Mouse (Mus musculus): ENCODE measurements around the gene Tjp2. TPM values are rescaled to one million over a fixed set of nuclear protein-coding genes. Genes with fewer than 3 reads are reported as not detected.

The Tjp2 gene
- polyA plus RNA-seq, 1 experiment from 2014 or later: 18.3 TPM

DNA sequence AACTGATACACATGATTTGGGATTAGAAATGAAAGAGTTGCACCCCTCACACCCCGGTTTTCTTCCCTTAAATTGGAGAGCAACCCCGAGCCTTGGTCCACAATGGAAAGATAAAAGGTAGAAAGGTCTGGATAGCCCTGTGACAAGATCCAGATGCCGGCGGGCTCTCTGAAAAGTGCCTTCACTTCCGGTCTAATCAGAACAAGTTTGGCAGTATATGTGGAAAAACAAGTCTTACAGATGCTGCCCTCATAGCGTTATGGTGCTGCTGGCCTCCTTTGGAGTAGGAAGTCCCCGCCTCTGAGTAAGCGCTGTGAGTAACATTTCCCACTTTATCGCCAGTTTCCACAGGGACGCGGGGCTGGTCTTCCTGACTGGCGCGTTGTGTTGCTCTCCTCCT is 49.9 kb downstream of the Tjp2 start:
- H3K27me3 ChIP-seq (ENCODE audit: control insufficient read depth, insufficient read depth, low read length): no peaks in the 10 kb centered on the region
- no peak for TF ChIP-seq EP300 (optimal IDR thresholded peaks at IDR 0.05)
- TF ChIP-seq CTCF (IDR thresholded peaks at IDR 0.05; ENCODE audit: low read depth): no peak
- no peaks in the 10 kb centered on the region for H3K9me3 ChIP-seq (ENCODE audit: control insufficient read depth, low read length)
- no peaks in the 10 kb centered on the region for H3K36me3 ChIP-seq (ENCODE audit: control insufficient read depth, insufficient read depth, low read length)
- H3K4me2 ChIP-seq (replicated peaks; ENCODE audit: low read depth): peak overlapping the region; percentile 85
- WGBS: under 1% methylated on average over 13 of the region's 13 CpGs
- peak; percentile 56 for DNase-seq (ENCODE audit: low spot score)
- H3K27ac ChIP-seq (replicated peaks): peak overlapping the region; percentile 86
- peak; percentile 21; the same call in 1 of the 2 replicates for ATAC-seq (ENCODE audit: low FRiP score, low TSS enrichment)
- no peak overlapping the region for H3K9ac ChIP-seq (ENCODE audit: low read length)
- H3K4me1 ChIP-seq (replicated peaks; ENCODE audit: control insufficient read depth, insufficient read depth): no peaks in the 10 kb centered on the region
- peak overlapping the region; percentile 78 for H3K4me3 ChIP-seq (ENCODE audit: low read depth, low read length)

DNA sequence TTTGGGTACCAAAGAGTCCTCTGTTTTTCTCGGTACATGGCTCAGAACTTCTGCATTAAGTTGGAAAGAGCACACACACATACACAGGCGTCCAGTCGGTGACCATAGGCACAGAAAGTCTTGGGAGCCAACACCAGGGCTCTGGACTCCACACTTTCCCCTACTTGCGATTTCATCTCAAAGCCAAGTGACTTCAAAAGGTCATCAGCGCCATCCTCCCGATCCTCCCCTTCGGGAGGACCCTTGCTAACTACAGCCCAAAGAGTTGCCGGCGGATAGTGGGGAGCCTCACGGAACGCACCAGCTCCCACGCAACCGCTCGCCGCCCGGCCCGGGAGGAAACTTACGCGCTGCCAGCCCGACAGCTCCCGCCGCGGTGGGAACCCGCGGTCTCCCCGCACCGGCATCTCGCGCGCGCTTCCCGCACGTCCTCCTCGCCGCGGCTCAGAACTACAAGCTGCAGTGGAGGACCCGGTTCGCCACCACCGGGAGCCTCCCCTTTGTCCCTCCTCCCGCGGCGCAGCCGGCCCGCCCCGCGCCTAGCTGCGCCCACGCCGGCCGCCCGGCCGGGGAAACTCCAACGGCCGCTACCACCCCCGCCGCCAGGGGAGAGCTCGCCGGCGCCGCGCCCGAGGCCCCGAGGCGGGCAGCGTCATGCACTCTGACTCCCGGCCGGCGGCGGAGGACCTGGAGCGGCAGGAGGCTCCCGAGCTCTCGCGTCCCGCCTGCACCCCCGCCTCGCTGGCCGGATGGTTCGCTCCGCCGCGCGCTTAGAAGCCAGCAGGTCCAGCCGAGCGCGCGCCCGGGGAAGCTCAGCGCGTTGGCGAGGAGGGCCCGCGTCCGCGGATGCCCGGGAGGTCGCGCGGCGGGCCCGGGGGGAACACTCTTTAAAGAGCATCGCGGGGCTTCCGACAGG is 51.0 kb downstream of the Tjp2 start:
- H3K27me3 ChIP-seq (ENCODE audit: control insufficient read depth, insufficient read depth, low read length): no peaks in the 10 kb centered on the region
- no peaks in the 10 kb centered on the region for H3K36me3 ChIP-seq (ENCODE audit: control insufficient read depth, insufficient read depth, low read length)
- H3K9ac ChIP-seq (ENCODE audit: low read length): peak overlapping the region; percentile 79
- DNase-seq (ENCODE audit: low spot score) (peak; percentile 97), ATAC-seq (ENCODE audit: low FRiP score, low TSS enrichment) (peak; percentile 96)
- peak overlapping the region; percentile 78 for H3K4me3 ChIP-seq (ENCODE audit: low read depth, low read length)
- peak overlapping the region; percentile 85 for H3K4me2 ChIP-seq (replicated peaks; ENCODE audit: low read depth)
- no peaks in the 10 kb centered on the region for H3K9me3 ChIP-seq (ENCODE audit: control insufficient read depth, low read length)
- no peak for TF ChIP-seq EP300 (optimal IDR thresholded peaks at IDR 0.05)
- peak; percentile 45; the same call in 1 of the 2 replicates for TF ChIP-seq CTCF (IDR thresholded peaks at IDR 0.05; ENCODE audit: low read depth)
- H3K4me1 ChIP-seq (replicated peaks; ENCODE audit: control insufficient read depth, insufficient read depth): no peaks in the 10 kb centered on the region
- WGBS: under 1% methylated on average over 91 of the region's 103 CpGs
- H3K27ac ChIP-seq (replicated peaks): peak overlapping the region; percentile 86

DNA sequence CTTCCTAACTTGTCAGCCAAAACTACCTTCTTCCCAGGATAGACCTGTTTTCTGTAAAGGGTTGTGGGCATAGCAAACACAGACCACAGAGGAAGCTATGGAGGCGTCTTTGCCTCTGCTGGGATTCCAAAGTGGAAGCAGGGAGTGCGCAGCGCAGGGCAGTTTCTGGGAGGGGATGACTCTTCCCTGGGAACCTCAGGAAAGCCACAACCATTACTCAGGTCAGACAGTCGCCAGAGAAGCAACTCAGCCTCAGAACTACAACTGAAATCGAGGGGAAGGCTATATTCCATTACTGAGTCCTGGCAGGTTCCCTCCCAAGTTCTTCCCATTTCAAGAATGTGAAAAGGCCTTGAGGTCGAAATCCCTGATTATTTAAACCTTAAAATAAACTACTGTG is 51.8 kb downstream of the Tjp2 start:
- no peak overlapping the region for H3K27ac ChIP-seq (replicated peaks)
- H3K4me3 ChIP-seq (ENCODE audit: low read depth, low read length): no peak overlapping the region; the same call in 1 of the 2 replicates
- H3K36me3 ChIP-seq (ENCODE audit: control insufficient read depth, insufficient read depth, low read length): no peaks in the 10 kb centered on the region
- DNase-seq (ENCODE audit: low spot score) (no peak), ATAC-seq (ENCODE audit: low FRiP score, low TSS enrichment) (no peak)
- no peaks in the 10 kb centered on the region for H3K27me3 ChIP-seq (ENCODE audit: control insufficient read depth, insufficient read depth, low read length)
- no peaks in the 10 kb centered on the region for H3K9me3 ChIP-seq (ENCODE audit: control insufficient read depth, low read length)
- WGBS: 45% methylated on average over 6 of the region's 6 CpGs
- peak overlapping the region; percentile 85 for H3K4me2 ChIP-seq (replicated peaks; ENCODE audit: low read depth)
- H3K4me1 ChIP-seq (replicated peaks; ENCODE audit: control insufficient read depth, insufficient read depth): peaks cover 4% of the 10 kb centered on the region; the same call in 1 of the 2 replicates
- peak overlapping the region; percentile 79 for H3K9ac ChIP-seq (ENCODE audit: low read length)
- TF ChIP-seq CTCF (IDR thresholded peaks at IDR 0.05; ENCODE audit: low read depth) (no peak), EP300 (optimal IDR thresholded peaks at IDR 0.05) (no peak)

DNA sequence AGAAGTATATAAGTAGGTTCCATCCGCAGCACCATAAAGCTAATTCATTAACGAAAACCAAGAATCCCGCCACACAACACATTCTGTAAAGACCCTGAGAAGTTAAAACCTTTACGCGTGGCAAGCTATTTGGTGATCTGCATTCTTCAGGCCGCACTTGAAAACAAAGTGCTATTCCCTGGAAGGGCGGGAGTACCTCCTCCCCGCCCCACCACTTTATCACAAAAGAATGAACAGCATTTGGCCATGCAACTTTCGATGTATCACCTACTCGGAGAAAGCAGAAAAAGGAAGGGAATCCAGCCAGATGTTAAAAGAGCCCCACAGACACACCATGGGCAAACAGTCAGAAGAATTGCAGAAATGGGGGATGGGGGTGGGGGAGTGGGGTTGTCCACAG is 56.3 kb downstream of the Tjp2 start:
- WGBS: 66% methylated on average over 10 of the region's 10 CpGs
- no peak for DNase-seq (ENCODE audit: low spot score)
- no peak overlapping the region for H3K4me3 ChIP-seq (ENCODE audit: low read depth, low read length)
- peaks cover 10% of the 10 kb centered on the region; the same call in 1 of the 2 replicates for H3K4me1 ChIP-seq (replicated peaks; ENCODE audit: control insufficient read depth, insufficient read depth)
- H3K9me3 ChIP-seq (ENCODE audit: control insufficient read depth, low read length): no peaks in the 10 kb centered on the region
- no peaks in the 10 kb centered on the region for H3K27me3 ChIP-seq (ENCODE audit: control insufficient read depth, insufficient read depth, low read length)
- no peak overlapping the region for H3K9ac ChIP-seq (ENCODE audit: low read length)
- peak overlapping the region; percentile 69; the same call in 1 of the 2 replicates for H3K27ac ChIP-seq (replicated peaks)
- H3K36me3 ChIP-seq (ENCODE audit: control insufficient read depth, insufficient read depth, low read length): no peaks in the 10 kb centered on the region
- H3K4me2 ChIP-seq (replicated peaks; ENCODE audit: low read depth): no peak overlapping the region
- TF ChIP-seq CTCF (IDR thresholded peaks at IDR 0.05; ENCODE audit: low read depth) (no peak), EP300 (optimal IDR thresholded peaks at IDR 0.05) (no peak)
- no peak for ATAC-seq (ENCODE audit: low FRiP score, low TSS enrichment)

DNA sequence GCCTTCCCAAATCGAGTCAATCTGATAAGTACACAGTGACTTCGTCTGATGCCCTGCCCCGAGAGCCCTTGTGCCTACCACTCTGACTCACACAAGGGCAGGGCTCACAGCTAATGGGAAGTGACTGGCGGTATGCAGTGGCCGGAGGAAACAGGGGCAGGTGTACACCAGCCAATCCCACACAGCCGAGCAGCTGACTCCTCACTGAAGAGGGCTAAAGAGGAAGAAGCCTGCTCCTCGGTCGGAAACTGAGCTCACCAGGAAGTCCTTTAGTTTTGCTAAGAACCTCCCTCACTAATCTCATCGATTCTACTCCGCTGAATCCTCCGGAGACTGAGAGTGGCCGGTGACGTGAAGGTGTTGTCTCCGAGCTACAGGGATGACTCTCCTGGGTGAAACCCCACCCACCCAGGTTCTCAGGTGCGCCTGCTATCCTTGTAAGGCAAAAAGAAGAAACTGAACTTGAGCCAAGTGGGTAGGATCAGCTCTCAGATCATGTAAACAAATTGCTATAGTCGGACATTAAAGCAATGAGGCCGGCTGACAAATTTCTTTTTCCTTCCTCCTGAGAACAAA is 58.2 kb downstream of the Tjp2 start:
- TF ChIP-seq EP300 (optimal IDR thresholded peaks at IDR 0.05) (no peak), CTCF (IDR thresholded peaks at IDR 0.05; ENCODE audit: low read depth) (no peak)

More for the DNA sequence above, 58.2 kb downstream of the Tjp2 start:
- ATAC-seq (ENCODE audit: low FRiP score, low TSS enrichment) (peak; percentile 99), DNase-seq (ENCODE audit: low spot score) (peak; percentile 90)
- WGBS: 14% methylated on average over 17 of the region's 17 CpGs
- Histone ChIP-seq H3K27ac (replicated peaks) (peak overlapping the region; percentile 90), H3K27me3 (ENCODE audit: control insufficient read depth, insufficient read depth, low read length) (no peaks in the 10 kb centered on the region), H3K9me3 (ENCODE audit: control insufficient read depth, low read length) (no peaks in the 10 kb centered on the region), H3K36me3 (ENCODE audit: control insufficient read depth, insufficient read depth, low read length) (no peaks in the 10 kb centered on the region), H3K4me1 (replicated peaks; ENCODE audit: control insufficient read depth, insufficient read depth) (peaks cover 10% of the 10 kb centered on the region; the same call in 1 of the 2 replicates), H3K9ac (ENCODE audit: low read length) (peak overlapping the region; percentile 49; the same call in 1 of the 2 replicates), H3K4me3 (ENCODE audit: low read depth, low read length) (peak overlapping the region; percentile 27), H3K4me2 (replicated peaks; ENCODE audit: low read depth) (peak overlapping the region; percentile 36)

Data from stomach, postnatal 0 days (tissue).